Mouse (Mus musculus): ENCODE measurements around the gene D630045J12Rik. TPM values are rescaled to one million over a fixed set of nuclear protein-coding genes. Genes with fewer than 3 reads are reported as not detected.

The D630045J12Rik gene
- polyA plus RNA-seq, 1 experiment from 2014 or later = 8.4 TPM

DNA sequence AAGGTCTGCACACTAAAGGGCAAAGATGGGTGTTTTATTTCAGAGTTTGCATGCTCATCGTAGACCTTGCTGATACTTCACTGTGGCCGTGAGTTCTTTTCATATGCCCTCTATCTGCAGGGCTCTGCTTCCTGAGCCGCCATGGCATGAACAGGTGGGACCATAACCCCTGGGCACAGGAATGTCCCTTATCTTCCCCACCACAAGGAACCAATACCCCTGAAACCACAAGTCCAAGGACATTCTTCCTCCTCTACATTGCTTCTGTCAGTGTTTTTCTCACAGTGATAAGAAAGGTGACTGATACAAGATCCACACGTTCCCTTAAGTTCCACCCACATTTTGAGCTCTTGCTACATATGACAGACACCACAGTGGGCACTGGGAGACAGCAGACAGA, 3.0 kb upstream of the D630045J12Rik start:
- DNase-seq (ENCODE audit: low spot score) = no peak
- 93% methylated on average over 4 of the region's 4 CpGs for WGBS
- Histone ChIP-seq H3K4me1 (replicated peaks) (peaks cover 21% of the 10 kb centered on the region), H3K27me3 (ENCODE audit: insufficient read depth, poor library complexity, severe bottlenecking) (peaks cover 6% of the 10 kb centered on the region; the same call in 1 of the 2 replicates), H3K4me3 (no peak overlapping the region), H3K36me3 (no peaks in the 10 kb centered on the region), H3K27ac (no peak overlapping the region), H3K9me3 (no peaks in the 10 kb centered on the region)

DNA sequence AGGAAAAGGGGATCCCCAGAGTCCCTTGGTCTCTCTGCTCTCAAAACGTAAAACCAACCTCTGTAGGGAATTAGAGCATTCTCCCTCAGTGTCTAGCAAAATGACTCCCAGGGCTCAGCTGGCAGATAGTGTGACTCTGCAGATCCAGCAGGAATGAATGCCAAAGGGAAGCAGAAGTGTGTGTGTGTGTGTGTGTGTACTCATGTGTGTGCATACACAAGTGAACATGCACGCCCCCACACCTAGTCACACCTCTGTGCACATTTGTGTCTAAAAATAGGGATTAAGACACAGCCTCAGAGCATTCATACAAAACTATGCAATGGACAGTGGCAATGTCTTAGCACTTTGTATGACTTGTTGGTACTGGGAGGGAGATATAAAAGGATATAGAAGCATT, 2.0 kb upstream of the D630045J12Rik start:
- Histone ChIP-seq H3K27me3 (ENCODE audit: insufficient read depth, poor library complexity, severe bottlenecking) (peaks cover 6% of the 10 kb centered on the region; the same call in 1 of the 2 replicates), H3K36me3 (no peaks in the 10 kb centered on the region), H3K4me3 (no peak overlapping the region), H3K4me1 (replicated peaks) (peaks cover 28% of the 10 kb centered on the region), H3K9me3 (no peaks in the 10 kb centered on the region), H3K27ac (no peak overlapping the region)
- 67% methylated on average over 2 of the region's 2 CpGs for WGBS
- no peak for DNase-seq (ENCODE audit: low spot score)

GRCm38 (mm10) chr6:38252766-38253735, 758 bp downstream of the D630045J12Rik start:
- Histone ChIP-seq H3K27ac (peak overlapping the region; percentile 98), H3K9me3 (no peaks in the 10 kb centered on the region), H3K36me3 (no peaks in the 10 kb centered on the region), H3K27me3 (ENCODE audit: insufficient read depth, poor library complexity, severe bottlenecking) (peaks cover 6% of the 10 kb centered on the region; the same call in 1 of the 2 replicates), H3K4me1 (replicated peaks) (peaks cover 42% of the 10 kb centered on the region), H3K4me3 (peak overlapping the region; percentile 75)
- 11% methylated on average over 19 of the region's 19 CpGs for WGBS
- DNase-seq (ENCODE audit: low spot score) = peak; percentile 56

DNA sequence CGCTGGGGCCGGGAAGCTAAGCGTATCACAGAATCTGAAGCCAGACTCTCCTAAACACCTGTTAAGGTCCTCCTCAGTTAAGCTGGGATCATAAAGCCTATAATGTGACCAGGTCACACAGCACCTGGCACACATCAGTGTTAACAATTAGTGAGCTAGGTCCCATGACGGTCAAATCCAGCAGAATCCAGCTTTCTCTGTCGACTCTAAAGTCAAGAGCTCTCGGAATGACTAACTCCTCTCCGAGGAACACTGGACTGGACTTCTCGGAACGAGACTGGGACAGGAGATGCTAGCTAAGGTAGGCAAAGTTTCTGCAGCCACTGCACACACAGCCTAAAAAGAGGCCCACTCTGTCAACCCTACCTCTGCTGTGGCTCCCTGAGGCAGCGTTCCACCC, 1.7 kb downstream of the D630045J12Rik start:
- Histone ChIP-seq H3K27me3 (ENCODE audit: insufficient read depth, poor library complexity, severe bottlenecking) (peaks cover 6% of the 10 kb centered on the region; the same call in 1 of the 2 replicates), H3K4me3 (peak overlapping the region; percentile 75), H3K9me3 (no peaks in the 10 kb centered on the region), H3K36me3 (no peaks in the 10 kb centered on the region), H3K27ac (peak overlapping the region; percentile 98), H3K4me1 (replicated peaks) (peaks cover 45% of the 10 kb centered on the region)
- 72% methylated on average over 10 of the region's 10 CpGs for WGBS
- DNase-seq (ENCODE audit: low spot score) = no peak

GRCm38 (mm10) chr6:38251464-38251863, 2.3 kb downstream of the D630045J12Rik start:
- Histone ChIP-seq H3K27me3 (ENCODE audit: insufficient read depth, poor library complexity, severe bottlenecking) (peaks cover 6% of the 10 kb centered on the region; the same call in 1 of the 2 replicates), H3K9me3 (no peaks in the 10 kb centered on the region), H3K4me1 (replicated peaks) (peaks cover 45% of the 10 kb centered on the region), H3K36me3 (no peaks in the 10 kb centered on the region), H3K4me3 (0 out of 2 replicates have a peak overlapping the region, but pooled peaks have one; percentile 75), H3K27ac (0 out of 2 replicates have a peak overlapping the region, but pooled peaks have one; percentile 5)
- WGBS = 51% methylated on average over 4 of the region's 4 CpGs
- DNase-seq (ENCODE audit: low spot score) = no peak

DNA sequence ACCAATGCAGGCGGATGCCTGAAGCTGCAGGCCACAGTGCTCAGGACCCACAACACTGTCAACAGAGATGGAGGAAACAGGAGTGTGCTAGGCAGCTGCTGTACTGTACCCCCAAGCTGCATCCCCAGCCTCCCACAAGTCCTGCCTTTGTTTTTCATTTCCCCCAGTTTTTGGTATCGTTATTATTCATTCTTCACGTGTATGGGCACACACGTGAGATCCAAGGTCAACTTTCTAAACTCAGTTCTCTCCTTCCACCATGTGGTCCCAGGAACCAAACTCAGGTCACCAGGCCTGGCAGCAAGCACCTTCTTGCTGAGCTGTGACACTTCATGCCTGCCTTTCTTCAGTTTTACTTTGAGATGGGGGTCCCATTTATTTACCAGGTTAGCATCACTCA, 6.4 kb downstream of the D630045J12Rik start:
- no peak for DNase-seq (ENCODE audit: low spot score)
- H3K36me3 ChIP-seq = no peaks in the 10 kb centered on the region
- no peak overlapping the region for H3K4me3 ChIP-seq
- H3K27me3 ChIP-seq (ENCODE audit: insufficient read depth, poor library complexity, severe bottlenecking) = no peaks in the 10 kb centered on the region
- no peak overlapping the region for H3K27ac ChIP-seq
- H3K9me3 ChIP-seq = no peaks in the 10 kb centered on the region
- H3K4me1 ChIP-seq (replicated peaks) = peaks cover 37% of the 10 kb centered on the region
- 92% methylated on average over 4 of the region's 4 CpGs for WGBS

DNA sequence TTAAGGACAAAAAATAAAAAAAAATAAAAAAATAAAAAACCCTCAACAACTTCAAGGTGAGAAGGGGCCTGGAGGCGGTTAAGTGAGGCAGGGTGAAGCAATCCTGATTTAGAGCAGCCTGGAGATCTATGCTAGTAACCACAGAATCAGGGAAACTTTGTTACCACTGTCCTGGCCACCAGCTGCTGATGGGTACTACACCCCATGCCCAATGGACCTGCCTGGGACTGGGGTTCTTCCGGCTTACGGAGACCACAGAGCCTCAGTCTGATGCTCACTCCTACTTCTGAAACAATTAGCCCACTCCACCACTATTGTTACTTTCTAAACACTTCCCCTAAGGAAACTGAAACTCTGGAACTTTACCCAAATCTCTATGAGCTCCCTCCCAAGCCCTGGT, 9.0 kb downstream of the D630045J12Rik start:
- DNase-seq (ENCODE audit: low spot score) = no peak
- Histone ChIP-seq H3K36me3 (0 out of 2 replicates have a peak, but pooled peaks cover 3% of the 10 kb centered on the region), H3K27ac (no peak overlapping the region), H3K4me3 (no peak overlapping the region), H3K27me3 (ENCODE audit: insufficient read depth, poor library complexity, severe bottlenecking) (no peaks in the 10 kb centered on the region), H3K4me1 (replicated peaks) (peaks cover 20% of the 10 kb centered on the region), H3K9me3 (no peaks in the 10 kb centered on the region)
- WGBS = 85% methylated on average over 3 of the region's 3 CpGs

- DNase-seq (ENCODE audit: low spot score) = no peak
- Histone ChIP-seq H3K9me3 (no peaks in the 10 kb centered on the region), H3K4me1 (replicated peaks) (peaks cover 17% of the 10 kb centered on the region), H3K27ac (no peak overlapping the region), H3K36me3 (0 out of 2 replicates have a peak, but pooled peaks cover 3% of the 10 kb centered on the region), H3K27me3 (ENCODE audit: insufficient read depth, poor library complexity, severe bottlenecking) (no peaks in the 10 kb centered on the region), H3K4me3 (no peak overlapping the region)
- 83% methylated on average over 3 of the region's 3 CpGs for WGBS
Observed at GRCm38 (mm10) chr6:38244167-38244566, 9.6 kb downstream of the D630045J12Rik start.

DNA sequence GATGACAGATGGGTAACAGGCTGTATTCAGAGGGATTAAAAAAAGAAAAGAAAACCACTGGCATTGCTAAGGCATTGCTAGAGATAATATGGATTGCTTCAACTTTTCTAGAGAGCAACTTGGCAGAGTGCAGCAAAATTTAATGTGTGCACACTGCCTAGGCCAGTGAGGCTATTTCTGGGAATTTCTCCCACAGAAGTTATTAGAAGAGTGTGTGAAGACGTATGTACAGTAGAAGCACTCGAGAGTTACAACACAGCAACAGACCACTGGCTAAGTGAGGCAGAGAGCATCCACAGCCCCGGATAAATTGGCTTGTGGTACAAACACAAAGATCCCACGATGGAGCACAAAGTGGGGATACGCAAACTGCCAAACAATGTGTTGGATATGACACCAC, 11.0 kb downstream of the D630045J12Rik start:
- H3K4me3 ChIP-seq = no peak overlapping the region
- WGBS = 92% methylated on average over 5 of the region's 5 CpGs
- H3K27ac ChIP-seq = no peak overlapping the region
- no peak for DNase-seq (ENCODE audit: low spot score)
- H3K27me3 ChIP-seq (ENCODE audit: insufficient read depth, poor library complexity, severe bottlenecking) = no peaks in the 10 kb centered on the region
- peaks cover 10% of the 10 kb centered on the region; the same call in 1 of the 2 replicates for H3K36me3 ChIP-seq
- H3K4me1 ChIP-seq (replicated peaks) = peaks cover 8% of the 10 kb centered on the region
- no peaks in the 10 kb centered on the region for H3K9me3 ChIP-seq

GRCm38 (mm10) chr6:38242295-38242830, 11.4 kb downstream of the D630045J12Rik start:
- no peak overlapping the region for H3K4me3 ChIP-seq
- no peaks in the 10 kb centered on the region for H3K27me3 ChIP-seq (ENCODE audit: insufficient read depth, poor library complexity, severe bottlenecking)
- H3K27ac ChIP-seq = no peak overlapping the region
- peaks cover 7% of the 10 kb centered on the region; the same call in 1 of the 2 replicates for H3K4me1 ChIP-seq (replicated peaks)
- DNase-seq (ENCODE audit: low spot score) = no peak
- H3K9me3 ChIP-seq = no peaks in the 10 kb centered on the region
- 91% methylated on average over 8 of the region's 8 CpGs for WGBS
- H3K36me3 ChIP-seq = peaks cover 12% of the 10 kb centered on the region; the same call in 1 of the 2 replicates

DNA sequence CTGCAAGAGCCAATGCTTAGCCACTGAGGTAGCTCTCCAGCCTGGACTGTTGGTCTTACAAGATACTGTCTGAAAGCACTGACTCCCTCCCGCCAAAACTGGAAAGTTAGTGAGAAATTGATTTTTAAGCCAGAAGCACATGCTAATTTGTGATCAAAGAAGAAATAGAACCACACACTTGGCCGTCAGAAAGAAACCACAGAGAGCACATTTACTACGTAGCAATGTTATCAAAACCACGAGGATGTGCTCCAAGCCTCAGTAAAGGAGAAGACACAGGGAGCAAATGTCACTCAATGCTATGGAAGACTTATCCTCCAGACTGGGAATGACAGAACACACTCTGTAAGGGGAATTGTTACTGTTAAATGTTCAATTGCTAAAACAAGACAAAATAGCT, 12.3 kb downstream of the D630045J12Rik start:
- peaks cover 17% of the 10 kb centered on the region; the same call in 1 of the 2 replicates for H3K36me3 ChIP-seq
- peaks cover 7% of the 10 kb centered on the region; the same call in 1 of the 2 replicates for H3K4me1 ChIP-seq (replicated peaks)
- H3K27ac ChIP-seq = no peak overlapping the region
- no peaks in the 10 kb centered on the region for H3K27me3 ChIP-seq (ENCODE audit: insufficient read depth, poor library complexity, severe bottlenecking)
- H3K4me3 ChIP-seq = no peak overlapping the region
- H3K9me3 ChIP-seq = no peaks in the 10 kb centered on the region
- 95% methylated on average over 4 of the region's 4 CpGs for WGBS
- no peak for DNase-seq (ENCODE audit: low spot score)

GRCm38 (mm10) chr6:38240618-38241017, 13.2 kb downstream of the D630045J12Rik start:
- H3K36me3 ChIP-seq = peaks cover 17% of the 10 kb centered on the region; the same call in 1 of the 2 replicates
- peaks cover 7% of the 10 kb centered on the region; the same call in 1 of the 2 replicates for H3K4me1 ChIP-seq (replicated peaks)
- H3K27ac ChIP-seq = no peak overlapping the region
- H3K4me3 ChIP-seq = no peak overlapping the region
- H3K27me3 ChIP-seq (ENCODE audit: insufficient read depth, poor library complexity, severe bottlenecking) = no peaks in the 10 kb centered on the region
- 91% methylated on average over 5 of the region's 5 CpGs for WGBS
- no peak for DNase-seq (ENCODE audit: low spot score)
- no peaks in the 10 kb centered on the region for H3K9me3 ChIP-seq

GRCm38 (mm10) chr6:38238382-38238781, 15.4 kb downstream of the D630045J12Rik start:
- Histone ChIP-seq H3K27ac (no peak overlapping the region), H3K4me3 (no peak overlapping the region)
- 89% methylated on average over 4 of the region's 4 CpGs for WGBS

More at GRCm38 (mm10) chr6:38238382-38238781, 15.4 kb downstream of the D630045J12Rik start:
- 0 out of 2 replicates have a peak, but pooled peaks cover 3% of the 10 kb centered on the region for H3K4me1 ChIP-seq (replicated peaks)
- no peaks in the 10 kb centered on the region for H3K9me3 ChIP-seq
- H3K27me3 ChIP-seq (ENCODE audit: insufficient read depth, poor library complexity, severe bottlenecking) = no peaks in the 10 kb centered on the region
- H3K36me3 ChIP-seq = peaks cover 17% of the 10 kb centered on the region; the same call in 1 of the 2 replicates
- no peak for DNase-seq (ENCODE audit: low spot score)
